Mouse (Mus musculus) left cerebral cortex, postnatal 10 days (tissue): ENCODE results near the gene Usp12. TPM values are rescaled to one million over a fixed set of nuclear protein-coding genes. Genes with fewer than 3 reads are reported as not detected.

Source experiments
- DNase-seq, 2 experiments: peaks; one replicate each; pipeline ENCODE4 v3.0.0; 2021 to 2022; ENCODE audit warnings: low spot score in 2 of 2, mixed read lengths in 1 of 2; ENCODE audit errors: extremely low spot score in 1 of 2
- intact Hi-C: fragments of 180-260 bp; cut with DNase I; formaldehyde crosslinking; loops from one replicate; pipeline ENCODE4 v1.15.1; 2025
- total RNA-seq, 2 experiments: library from RNA; stranded (reverse); gene quantifications; 2 replicates each; pipeline ENCODE4 v1.2.3; 2021

Gene Usp12
- total RNA-seq, 2 experiments from 2014 or later = 55.8 to 59.0 TPM

- intact Hi-C loops = no loop called here
- DNase-seq = no peak
Measured at GRCm38 (mm10) chr5:146812866-146813265, 18.1 kb upstream of the Usp12 start.

DNA sequence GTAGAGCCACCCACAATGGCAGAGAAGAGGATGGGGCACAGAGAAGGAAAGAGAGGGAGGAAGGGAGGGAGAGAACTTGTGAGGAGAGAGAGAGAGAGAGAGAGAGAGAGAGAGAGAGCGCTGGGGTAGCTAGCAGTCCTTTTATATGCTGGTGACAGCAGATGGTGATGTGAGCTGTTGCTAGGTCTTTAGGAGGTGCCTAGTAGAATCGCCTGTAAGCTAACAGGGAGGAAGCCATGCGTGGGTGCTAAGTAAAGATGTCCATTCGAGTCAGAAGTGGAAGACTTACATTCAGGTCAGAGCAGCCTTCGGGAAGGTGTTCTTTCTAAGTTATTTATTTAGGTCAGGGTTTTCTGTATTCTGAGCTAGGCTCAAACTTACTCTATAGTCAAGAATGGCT lies 15.1 kb upstream of the Usp12 start:
- no peak for DNase-seq
- intact Hi-C loops = no loop called here

GRCm38 (mm10) chr5:146806004-146806430 lies 11.2 kb upstream of the Usp12 start:
- intact Hi-C loops = no loop called here
- no peak for DNase-seq

GRCm38 (mm10) chr5:146798031-146798430 lies 3.2 kb upstream of the Usp12 start:
- intact Hi-C loops = no loop called here
- DNase-seq = no peak

- intact Hi-C loops = loop anchor here (2.0 kb wide), 1 partner anchor 37 kb away; the partner anchor contains the start of gene Rpl21
- peak in 1 of 2 experiments; percentile 54 for DNase-seq
Measured at GRCm38 (mm10) chr5:146795728-146796127, 922 bp upstream of the Usp12 start.

DNA sequence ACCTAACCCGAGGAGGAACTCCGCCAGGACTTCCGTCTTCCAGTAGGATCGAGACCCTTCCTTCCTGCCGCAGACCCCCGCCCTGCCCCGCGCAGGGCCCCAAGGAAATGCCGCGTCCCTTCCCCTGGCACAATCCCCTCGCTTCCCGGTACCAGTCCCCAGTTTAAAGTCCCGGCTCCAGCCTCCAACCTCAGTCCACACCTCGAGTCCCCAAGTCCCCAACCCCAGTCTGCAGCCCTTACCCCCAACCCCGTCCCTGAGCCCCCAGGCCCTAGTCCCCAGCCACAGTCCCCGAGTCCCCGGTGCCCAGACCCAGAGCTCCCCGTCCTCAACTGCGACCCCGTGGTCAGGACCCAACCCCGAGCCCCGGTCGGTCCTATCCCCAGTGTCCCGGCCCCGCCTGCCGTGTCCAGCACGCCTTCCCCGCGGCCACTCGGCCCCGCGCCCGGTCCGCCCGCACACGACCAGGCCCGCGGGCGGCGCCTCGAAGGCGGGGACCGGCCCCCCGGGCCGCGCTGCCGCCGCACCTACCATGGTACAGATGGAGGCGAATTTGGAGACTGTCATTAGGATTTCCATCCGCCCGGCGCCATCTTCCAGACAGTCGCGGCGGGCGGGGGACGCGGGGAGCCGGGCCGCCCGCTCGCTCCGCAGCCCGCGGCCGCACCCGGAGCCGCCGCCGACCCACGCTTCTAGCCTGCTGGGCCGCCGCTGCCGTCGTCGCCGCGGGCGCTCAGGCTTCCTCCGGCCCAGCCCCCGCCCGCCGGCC lies 538 bp downstream of the Usp12 start:
- intact Hi-C loops = loop anchor here (2.0 kb wide), 1 partner anchor 39 kb away; the partner anchor contains the start of gene Rpl21
- DNase-seq = peak; percentile 18 to 74

- no peak for DNase-seq
Measured at GRCm38 (mm10) chr5:146793630-146794083, 1.1 kb downstream of the Usp12 start.

DNA sequence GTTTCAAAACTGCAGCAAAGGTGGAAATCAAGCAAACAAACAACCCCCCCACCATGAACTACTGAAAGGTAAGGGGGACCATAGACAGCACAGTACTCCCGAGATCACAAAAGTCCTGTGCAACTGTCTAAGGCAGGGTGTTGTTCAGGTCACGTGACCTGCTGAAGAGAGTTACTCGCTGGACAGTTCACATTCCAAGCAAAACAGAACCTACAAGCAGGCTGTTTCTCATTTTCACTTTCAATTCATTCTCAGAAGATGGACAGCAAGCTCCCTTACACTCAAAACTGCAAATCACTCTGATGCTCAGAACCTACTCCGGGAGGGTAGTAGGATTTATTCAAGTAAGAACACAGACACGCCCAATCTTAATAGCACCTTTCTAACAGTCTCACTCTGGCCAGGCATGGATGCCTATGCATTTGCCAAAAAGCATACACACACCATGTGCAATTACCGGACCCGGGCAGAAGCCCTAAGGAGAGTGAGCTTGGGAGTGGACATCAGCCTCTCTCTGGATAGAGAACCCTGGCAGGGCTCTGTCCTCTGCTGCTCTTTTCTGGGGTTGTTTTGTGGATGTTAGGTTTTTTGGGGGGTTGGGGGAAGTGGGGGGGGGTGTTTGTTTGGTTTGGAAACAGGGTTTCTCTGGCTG lies 2.5 kb downstream of the Usp12 start:
- no peak for DNase-seq
- intact Hi-C loops = no loop called here

More at GRCm38 (mm10) chr5:146793630-146794083, 1.1 kb downstream of the Usp12 start:
- intact Hi-C loops = loop anchor here (2.0 kb wide), 1 partner anchor 39 kb away; the partner anchor contains the start of gene Rpl21

- intact Hi-C loops = no loop called here
- DNase-seq = no peak
Measured at GRCm38 (mm10) chr5:146790944-146791343, 3.9 kb downstream of the Usp12 start.

DNA sequence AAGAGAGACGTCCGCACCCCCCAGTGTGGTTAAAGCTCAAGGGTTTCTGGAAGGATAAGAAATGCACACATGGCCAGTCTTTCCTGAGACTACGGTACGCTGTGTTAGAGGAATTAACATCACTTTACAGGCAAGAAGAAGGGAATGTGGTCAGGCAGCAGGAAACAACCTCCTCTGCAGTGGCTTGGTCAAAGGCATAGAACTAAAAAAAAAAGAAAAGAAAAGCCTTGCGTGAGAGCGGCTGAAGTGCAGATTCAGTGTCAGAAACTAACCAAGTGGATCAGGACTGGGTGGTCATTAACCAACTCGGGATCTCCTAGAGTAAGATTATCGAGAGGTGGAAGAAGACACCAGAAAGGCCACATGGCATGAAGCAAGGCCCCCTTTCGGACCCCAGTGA lies 5.4 kb downstream of the Usp12 start:
- DNase-seq = no peak
- intact Hi-C loops = loop anchor here (5.0 kb wide), 1 partner anchor 57 kb away; no protein-coding TSS in a partner anchor

DNA sequence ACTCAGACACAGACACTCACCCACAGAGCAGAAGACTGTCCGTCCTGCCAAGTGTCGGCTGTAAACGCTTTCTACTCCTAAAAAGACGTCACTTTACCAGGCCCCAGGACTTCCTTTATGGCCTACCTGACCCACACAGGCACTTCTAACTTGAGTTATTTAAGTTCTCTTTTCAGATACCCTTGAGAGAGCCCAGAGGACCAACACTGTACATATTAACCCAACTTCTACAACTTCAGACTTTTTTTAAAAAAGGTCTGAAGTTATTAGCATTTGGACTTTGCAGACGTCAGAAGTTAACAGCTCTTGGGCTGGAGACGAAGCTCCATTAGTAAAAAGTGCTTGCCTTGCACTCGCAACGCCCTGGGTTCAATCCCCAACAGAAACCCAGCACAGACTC lies 8.7 kb downstream of the Usp12 start:
- DNase-seq = no peak
- intact Hi-C loops = loop anchor here (5.0 kb wide), 1 partner anchor 54 kb away; no protein-coding TSS in a partner anchor

DNA sequence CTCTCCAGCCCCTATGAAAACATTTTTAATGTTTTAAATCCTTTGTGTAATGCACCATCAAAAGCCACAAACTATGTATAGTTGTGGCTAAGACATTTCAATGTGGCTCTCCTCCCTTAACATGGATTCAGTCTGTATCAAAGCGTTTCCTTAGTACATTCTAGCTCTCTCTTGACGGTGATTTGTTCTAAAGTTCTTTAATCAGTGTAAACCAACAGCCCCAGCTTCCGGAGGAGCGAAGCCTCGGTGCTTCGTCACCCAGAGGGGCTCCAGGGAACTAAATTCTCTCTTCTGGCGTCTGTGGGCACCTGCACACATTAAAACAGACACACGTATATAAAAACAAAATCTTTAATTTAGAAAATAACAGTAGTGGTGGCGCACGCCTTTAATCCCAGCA lies 10.9 kb downstream of the Usp12 start:
- DNase-seq = no peak
- intact Hi-C loops = no loop called here

- intact Hi-C loops = no loop called here
- no peak for DNase-seq
Measured at GRCm38 (mm10) chr5:146783300-146783699, 11.5 kb downstream of the Usp12 start.

DNA sequence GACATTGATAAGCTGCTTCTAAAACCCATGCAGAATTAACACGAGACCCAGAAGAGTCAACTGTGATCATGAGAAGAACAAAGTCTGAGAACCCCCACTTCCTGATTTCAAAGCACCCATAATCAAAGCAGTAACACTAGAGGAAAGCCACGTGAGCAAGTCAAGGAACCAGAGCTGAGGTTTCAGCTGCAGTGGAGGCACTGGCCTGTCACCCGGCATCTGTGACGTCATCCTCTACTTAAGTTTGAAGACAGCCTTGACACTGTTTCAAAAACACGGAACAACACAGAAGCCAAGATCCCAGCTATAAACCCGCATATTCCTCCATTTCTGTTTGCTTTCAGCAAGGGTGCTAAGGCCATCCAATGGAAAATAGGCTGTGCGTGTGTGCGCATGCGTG lies 13.1 kb downstream of the Usp12 start:
- no peak for DNase-seq
- intact Hi-C loops = no loop called here

DNA sequence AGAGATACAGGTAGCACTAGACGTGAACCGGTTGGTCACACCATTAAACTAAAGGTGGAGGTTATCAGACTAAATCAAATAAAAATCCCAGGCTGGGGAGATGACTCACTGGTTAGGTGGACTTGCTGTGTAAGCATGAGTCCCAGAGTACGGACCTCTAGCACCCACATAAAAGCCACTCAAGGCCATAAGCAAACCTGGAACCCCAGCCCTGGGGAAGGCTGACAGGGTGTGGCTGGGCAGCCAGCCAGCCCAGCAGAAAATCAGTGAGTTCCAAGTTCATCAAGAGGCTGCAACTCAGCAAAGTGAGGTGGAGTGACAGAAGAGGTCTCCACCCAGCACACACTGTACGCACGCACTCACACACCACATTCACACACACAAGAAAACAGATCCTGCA lies 14.9 kb downstream of the Usp12 start:
- intact Hi-C loops = no loop called here
- DNase-seq = no peak

DNA sequence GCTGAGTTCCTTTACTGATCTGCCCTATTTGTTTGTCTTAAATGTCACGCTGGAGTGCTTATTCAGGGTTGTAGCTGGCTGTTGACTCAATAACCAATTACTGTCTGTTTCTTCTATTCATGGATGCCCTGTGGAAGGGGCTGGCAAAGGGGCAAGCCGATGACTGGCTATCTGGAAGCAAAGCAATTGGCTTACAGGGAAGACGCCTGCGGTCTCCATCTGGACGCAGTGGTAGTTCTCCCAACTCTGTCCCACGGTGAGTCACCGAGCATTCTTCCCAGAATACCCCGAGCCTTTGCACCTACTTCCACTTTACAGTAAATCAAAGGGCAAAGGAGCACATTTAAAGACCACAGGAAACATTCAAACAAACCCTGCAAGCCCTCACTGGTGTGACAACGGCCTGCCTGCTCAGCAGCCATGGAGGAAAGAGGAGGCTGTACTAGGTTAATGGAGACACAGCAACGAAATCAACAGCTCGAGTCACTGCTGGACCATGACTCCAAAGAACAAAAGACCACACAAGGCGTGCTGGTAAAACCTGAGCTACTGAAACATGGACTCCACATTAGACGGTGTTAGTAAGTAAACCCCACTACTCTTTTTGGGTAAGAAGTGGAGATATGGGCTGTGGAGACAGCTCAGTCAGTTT lies 17.7 kb downstream of the Usp12 start:
- intact Hi-C loops = no loop called here
- DNase-seq = no peak

- intact Hi-C loops = no loop called here
- DNase-seq = no peak
Measured at GRCm38 (mm10) chr5:146771982-146772381, 22.8 kb downstream of the Usp12 start.

DNA sequence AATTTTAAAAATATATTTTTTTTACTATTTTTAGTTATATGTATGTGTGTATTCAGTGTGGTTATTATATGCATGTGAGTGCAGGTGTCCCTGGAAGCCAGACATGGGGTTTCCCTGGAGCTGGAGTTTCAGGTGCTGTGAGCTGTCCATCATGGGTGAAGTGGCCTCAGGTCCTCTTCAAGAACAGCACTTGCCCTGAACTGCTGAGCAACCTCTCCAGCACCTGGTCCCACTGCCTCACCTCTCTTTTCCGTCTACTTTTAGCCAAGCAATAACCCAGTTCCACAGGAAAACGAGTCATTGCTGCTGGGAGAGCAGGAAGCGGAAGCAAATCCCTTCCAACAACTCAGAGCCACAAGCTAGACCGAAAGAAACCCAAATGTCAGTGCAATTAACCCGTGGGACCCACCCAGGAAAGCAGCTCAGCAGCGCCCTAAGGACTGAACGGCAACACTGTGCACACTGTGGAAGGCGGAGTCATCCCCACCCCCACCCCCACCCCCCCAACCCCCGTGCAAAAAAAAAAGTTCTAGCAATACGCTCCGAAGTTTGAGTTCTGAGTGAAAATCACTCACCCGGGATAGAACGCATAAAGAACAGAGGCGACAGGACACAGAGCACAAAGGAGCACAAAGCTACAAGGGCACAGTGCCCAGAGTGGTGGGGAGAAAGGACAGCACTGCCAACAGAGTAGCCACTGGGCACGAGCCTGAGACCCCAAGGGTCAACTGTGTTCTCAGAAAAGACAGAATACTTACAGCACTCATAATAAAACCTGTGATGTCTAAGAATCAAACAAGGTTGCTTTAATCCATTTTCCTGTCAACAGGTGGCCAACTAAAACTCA lies 24.6 kb downstream of the Usp12 start:
- no peak for DNase-seq
- intact Hi-C loops = no loop called here

- intact Hi-C loops = no loop called here
- DNase-seq = no peak
Measured at GRCm38 (mm10) chr5:146765791-146766190, 29.0 kb downstream of the Usp12 start.
